Mouse (Mus musculus) embryonic stem cell, embryonic (primary cell): ENCODE results near the gene Asic1.

Experiments
- CTCF ChIA-PET, 4 experiments: fragments of 300-600 bp in 2 of 4; fragments of 350-600 bp in 2 of 4; sonication (Branson Sonifier 250); formaldehyde crosslinking; loops; one replicate each; lab custom pipeline; 2022; ENCODE audit warnings: inconsistent platforms in 2 of 4; lab: Charles Lee
- POLR2A ChIA-PET, 4 experiments: fragments of 300-600 bp in 2 of 4; fragments of 350-600 bp in 2 of 4; sonication (Branson Sonifier 250); formaldehyde crosslinking; loops; one replicate each; lab custom pipeline; 2022; ENCODE audit warnings: antibody characterized with exemption in 4 of 4, inconsistent platforms in 1 of 4; lab: Charles Lee

Asic1 gene

GRCm38 (mm10) chr15:99727525-99727924 lies 57.4 kb downstream of the Asic1 start:
- ChIA-PET POLR2A (interaction anchor here in 3 of 4 experiments (0.6 to 7.5 kb wide), 9 partner anchors 10 to 436 kb away, joined by 3 to 82 read pairs (median 5); partner anchors contain the start of genes Gm17349 (in 1 of the 3), Gpd1 (in 1 of the 3) and Smarcd1 (in 1 of the 3)), CTCF (interaction anchor here (0.6 to 1.7 kb wide), 5 partner anchors 13 to 1051 kb away, joined by 3 to 4 read pairs (median 4); partner anchors contain the start of gene Gm17349 (in 1 of the 4))

GRCm38 (mm10) chr15:99728211-99728610 lies 58.0 kb downstream of the Asic1 start:
- ChIA-PET POLR2A (interaction anchor here in 3 of 4 experiments (0.6 to 7.5 kb wide), 7 partner anchors 9 to 445 kb away, joined by 3 to 82 read pairs (median 6); partner anchors contain the start of genes Gm17349 (in 1 of the 3), Gpd1 (in 1 of the 3) and Smarcd1 (in 1 of the 3)), CTCF (interaction anchor here in 3 of 4 experiments (1.3 to 1.8 kb wide), 4 partner anchors 13 to 176 kb away, joined by 3 to 6 read pairs (median 4); partner anchors contain the start of gene Gm17349 (in 2 of the 3))

GRCm38 (mm10) chr15:99729056-99729783 lies 59.1 kb downstream of the Asic1 start:
- ChIA-PET POLR2A (interaction anchor here in 3 of 4 experiments (0.5 to 2.3 kb wide), 10 partner anchors 9 to 65 kb away, joined by 3 to 9 read pairs (median 6); partner anchors contain the start of gene Gm17349 (in 1 of the 3)), CTCF (interaction anchor here (0.5 to 1.8 kb wide), 13 partner anchors 12 to 1115 kb away, joined by 3 to 7 read pairs (median 4); partner anchors contain the start of genes Gm17349 (in 1 of the 4) and Gpd1 (in 1 of the 4))

GRCm38 (mm10) chr15:99731167-99731566 lies 61.0 kb downstream of the Asic1 start:
- POLR2A ChIA-PET: interaction anchor here in 3 of 4 experiments (0.7 to 1.1 kb wide), 7 partner anchors 9 to 1441 kb away, joined by 3 to 6 read pairs (median 3); no protein-coding TSS in a partner anchor
- CTCF ChIA-PET: interaction anchor here in 3 of 4 experiments (0.5 to 1.8 kb wide), 8 partner anchors 10 to 538 kb away, joined by 3 to 8 read pairs (median 4); partner anchors contain the start of gene Gm17349 (in 1 of the 3)

- CTCF ChIA-PET: interaction anchor here in 2 of 4 experiments (0.6 to 1.8 kb wide), 3 partner anchors 9 to 279 kb away, joined by 3 to 4 read pairs (median 4); partner anchors contain the start of gene Gm17349 (in 1 of the 2)
- POLR2A ChIA-PET: interaction anchor here in 2 of 4 experiments (0.8 to 1.1 kb wide), 5 partner anchors 9 to 240 kb away, joined by 3 read pairs; no protein-coding TSS in a partner anchor
These were observed 61.5 kb downstream of the Asic1 start for GRCm38 (mm10) chr15:99731678-99732077.

- CTCF ChIA-PET: interaction anchor here in 3 of 4 experiments (1.0 to 1.5 kb wide), 4 partner anchors 8 to 55 kb away, joined by 3 to 16 read pairs (median 4); partner anchors contain the start of gene Cox14 (in 2 of the 3)
- POLR2A ChIA-PET: interaction anchor here in 3 of 4 experiments (0.5 to 3.4 kb wide), 4 partner anchors 8 to 136 kb away, joined by 3 to 15 read pairs (median 3); no protein-coding TSS in a partner anchor
These were observed 63.0 kb downstream of the Asic1 start for GRCm38 (mm10) chr15:99733186-99733585.

GRCm38 (mm10) chr15:99735631-99736030 lies 65.5 kb downstream of the Asic1 start:
- ChIA-PET CTCF (interaction anchor here in 3 of 4 experiments (0.6 to 3.7 kb wide), 8 partner anchors 10 to 319 kb away, joined by 3 to 22 read pairs (median 4); partner anchors contain the start of gene Cox14 (in 2 of the 3)), POLR2A (interaction anchor here in 3 of 4 experiments (0.5 to 3.4 kb wide), 6 partner anchors 10 to 1044 kb away, joined by 3 to 15 read pairs (median 4); partner anchors contain the start of gene Cox14 (in 1 of the 3))

- POLR2A ChIA-PET: interaction anchor here in 3 of 4 experiments (0.6 to 6.3 kb wide), 7 partner anchors 11 to 185 kb away, joined by 3 to 22 read pairs (median 6); partner anchors contain the start of gene Cox14 (in 2 of the 3)
- CTCF ChIA-PET: interaction anchor here in 2 of 4 experiments (1.1 to 3.7 kb wide), 3 partner anchors 12 to 140 kb away, joined by 3 to 22 read pairs (median 4); partner anchors contain the start of gene Cox14 (in 1 of the 2)
These were observed 66.5 kb downstream of the Asic1 start for GRCm38 (mm10) chr15:99736675-99737074.

GRCm38 (mm10) chr15:99740229-99740628 lies 70.1 kb downstream of the Asic1 start:
- CTCF ChIA-PET: no interaction called here
- POLR2A ChIA-PET: interaction anchor here in 2 of 4 experiments (0.7 to 6.3 kb wide), 6 partner anchors 9 to 32 kb away, joined by 3 to 22 read pairs (median 4); partner anchors contain the start of gene Cox14 (in 2 of the 2)
